1 mouse cellular context compared by ENCODE assay signal in genomic region chr7:19369823-19370425, GRCm38 (mm10).
TF ChIP-seq lines count a peak whose summit lies in the region.

No protein-coding gene starts in this region.

TF ChIP-seq in MEL, 35 proteins besides CTCF, POLR2A, EP300 and RAD21:
- TF ChIP-seq TCF12 (IDR thresholded peaks at IDR 0.05; ENCODE audit: low read depth, low read length) (no peak), MYB (IDR thresholded peaks at IDR 0.05; ENCODE audit: low read depth, low read length) (no peak), SIN3A (IDR thresholded peaks at IDR 0.05; ENCODE audit: low read length) (no peak), CHD1 (IDR thresholded peaks at IDR 0.05; ENCODE audit: low read depth, low read length) (no peak), POLR2AphosphoS5 (IDR thresholded peaks at IDR 0.05; ENCODE audit: borderline replicate concordance, low read depth, low read length) (no peak), MAX (IDR thresholded peaks at IDR 0.05; ENCODE audit: low read length) (no peak), MAFK (IDR thresholded peaks at IDR 0.05; ENCODE audit: borderline replicate concordance, low read depth, low read length) (no peak), POLR2AphosphoS2 (IDR thresholded peaks at IDR 0.05; ENCODE audit: low read length) (no peak), MYC (IDR thresholded peaks at IDR 0.05; ENCODE audit: low read depth, low read length) (no peak), BHLHE40 (IDR thresholded peaks at IDR 0.05; ENCODE audit: borderline replicate concordance, low read depth, low read length) (no peak), ZMIZ1 (IDR thresholded peaks at IDR 0.05; ENCODE audit: low read depth, low read length) (no peak), MAZ (IDR thresholded peaks at IDR 0.05; ENCODE audit: low read depth, low read length) (no peak), ZNF384 (IDR thresholded peaks at IDR 0.05; ENCODE audit: low read depth, low read length) (no peak), JUND (IDR thresholded peaks at IDR 0.05; ENCODE audit: low read depth, low read length) (no peak)
